Comparison of ENCODE assay signal across 8 mouse cellular contexts in genomic region chr11:49634101-49634500, GRCm38 (mm10). TPM values are rescaled to one million over a fixed set of nuclear protein-coding genes. Genes with fewer than 3 reads are reported as not detected.
DNase-seq lines count a peak whose midpoint lies in the region; ATAC-seq lines count a peak whose summit lies in the region.
"Had no signal": no experiment of that assay in that cellular context is flagged by ENCODE, and none has a peak within 500 bp of the region (broad histone marks: within the 10 kb centered on the region; RNA-seq: fewer than 3 reads in every experiment).

No protein-coding gene starts in this region.

- DNase-seq in lung, postnatal 10 days: no peak
- no peak for DNase-seq in left cerebral cortex, adult 18-20 months (ENCODE audit: low spot score in 2 of 2)
- no peak for DNase-seq in ovary, postnatal 36 days (ENCODE audit: low spot score)
- DNase-seq: thymus, adult 2 months had no signal

- no peaks in the 10 kb centered on the region for H3K9me3 ChIP-seq in lung, embryonic 16.5 days (ENCODE audit: control insufficient read depth, low read length)
- no peaks in the 10 kb centered on the region for H3K9me3 ChIP-seq in forebrain, embryonic 13.5 days (replicated peaks)
- H3K9me3 ChIP-seq in limb, embryonic 13.5 days: no peaks in the 10 kb centered on the region
- H3K9me3 ChIP-seq in stomach, embryonic 15.5 days: no peaks in the 10 kb centered on the region

- peaks cover 44% of the 10 kb centered on the region for H3K27me3 ChIP-seq in lung, embryonic 16.5 days (ENCODE audit: control insufficient read depth, insufficient read depth, low read depth, low read length)
- peaks cover 61% of the 10 kb centered on the region for H3K27me3 ChIP-seq in forebrain, embryonic 13.5 days
- peaks cover 76% of the 10 kb centered on the region for H3K27me3 ChIP-seq in limb, embryonic 13.5 days
- H3K27me3 ChIP-seq in stomach, embryonic 15.5 days (replicated peaks): peaks cover 39% of the 10 kb centered on the region

- H3K4me3 ChIP-seq in lung, embryonic 16.5 days (ENCODE audit: low read length): peak overlapping the region; percentile 17
- H3K4me3 ChIP-seq in forebrain, embryonic 13.5 days: peak overlapping the region; percentile 11
- peak overlapping the region; percentile 13 for H3K4me3 ChIP-seq in limb, embryonic 13.5 days
- peak overlapping the region; percentile 18 for H3K4me3 ChIP-seq in stomach, embryonic 15.5 days (replicated peaks)

- no peaks in the 10 kb centered on the region for H3K36me3 ChIP-seq in lung, embryonic 16.5 days (ENCODE audit: control insufficient read depth, insufficient read depth, low read length)
- H3K36me3 ChIP-seq in forebrain, embryonic 13.5 days (ENCODE audit: poor library complexity, severe bottlenecking): no peaks in the 10 kb centered on the region
- no peaks in the 10 kb centered on the region for H3K36me3 ChIP-seq in limb, embryonic 13.5 days
- no peaks in the 10 kb centered on the region for H3K36me3 ChIP-seq in stomach, embryonic 15.5 days

- H3K4me2 ChIP-seq in lung, embryonic 16.5 days (ENCODE audit: low read depth, low read length): peak overlapping the region; percentile 56
- H3K4me2 ChIP-seq in forebrain, embryonic 13.5 days: peak overlapping the region; percentile 43
- H3K4me2 ChIP-seq in limb, embryonic 13.5 days (replicated peaks): peak overlapping the region; percentile 38
- H3K4me2 ChIP-seq in stomach, embryonic 15.5 days: peak overlapping the region; percentile 57

- H3K4me1 ChIP-seq in lung, embryonic 16.5 days (replicated peaks; ENCODE audit: control insufficient read depth, insufficient read depth, low read length): no peaks in the 10 kb centered on the region
- H3K4me1 ChIP-seq in forebrain, embryonic 13.5 days: peaks cover 6% of the 10 kb centered on the region
- peaks cover 11% of the 10 kb centered on the region; the same call in 1 of the 2 replicates for H3K4me1 ChIP-seq in limb, embryonic 13.5 days
- peaks cover 6% of the 10 kb centered on the region; the same call in 1 of the 2 replicates for H3K4me1 ChIP-seq in stomach, embryonic 15.5 days

- no peak overlapping the region for H3K27ac ChIP-seq in lung, embryonic 16.5 days (ENCODE audit: low read length)
- H3K27ac ChIP-seq in forebrain, embryonic 13.5 days: no peak overlapping the region
- no peak overlapping the region for H3K27ac ChIP-seq in limb, embryonic 13.5 days
- H3K27ac ChIP-seq in stomach, embryonic 15.5 days: no peak overlapping the region

- peak; percentile 46 for ATAC-seq in lung, embryonic 16.5 days (ENCODE audit: low read depth)
- ATAC-seq in forebrain, embryonic 13.5 days: no peak
- no peak for ATAC-seq in limb, embryonic 13.5 days (ENCODE audit: low FRiP score, low read depth)
- peak; percentile 58 for ATAC-seq in stomach, embryonic 15.5 days (ENCODE audit: insufficient read depth, low FRiP score, low read depth)

- 13% methylated on average over 22 of the region's 22 CpGs for WGBS in lung, embryonic 16.5 days
- WGBS in forebrain, embryonic 13.5 days: 3% methylated on average over 22 of the region's 22 CpGs
- WGBS in limb, embryonic 13.5 days: 7% methylated on average over 22 of the region's 22 CpGs
- 13% methylated on average over 22 of the region's 22 CpGs for WGBS in stomach, embryonic 15.5 days

- H3K9ac ChIP-seq in lung, embryonic 16.5 days (ENCODE audit: low read length): no peak overlapping the region
- H3K9ac ChIP-seq in forebrain, embryonic 13.5 days: no peak overlapping the region
- no peak overlapping the region for H3K9ac ChIP-seq in limb, embryonic 13.5 days
- no peak overlapping the region for H3K9ac ChIP-seq in stomach, embryonic 15.5 days

RNA-seq across cellular contexts. Expression of gene Flt4, which starts 25.0 kb away (rescaled TPM):
- 8.8 and 10.7 TPM in 2 replicates for polyA plus RNA-seq in lung, embryonic 16.5 days (2015; fragmentation: Nextera tagmentation; extraction: Ambion mirVana)
- polyA plus RNA-seq in forebrain, embryonic 13.5 days (2015; fragmentation: Nextera tagmentation; extraction: Ambion mirVana): 1.5 TPM in 2 replicates
- 4.2 and 4.3 TPM in 2 replicates for polyA plus RNA-seq in limb, embryonic 13.5 days (2015; fragmentation: Nextera tagmentation; extraction: Ambion mirVana)
- polyA plus RNA-seq in stomach, embryonic 15.5 days (2015; fragmentation: Nextera tagmentation; extraction: Ambion mirVana): 4.9 and 5.7 TPM in 2 replicates
- total RNA-seq in left cerebral cortex, adult 18-20 months (2021): 1 to 10 TPM; 2.2 to 2.3 TPM

RNA-seq across cellular contexts. Expression of gene Scgb3a1, which starts 29.3 kb away (rescaled TPM):
- 3.1 and 12.6 TPM in 2 replicates for polyA plus RNA-seq in lung, embryonic 16.5 days (2015; fragmentation: Nextera tagmentation; extraction: Ambion mirVana)
- polyA plus RNA-seq in forebrain, embryonic 13.5 days (2015; fragmentation: Nextera tagmentation; extraction: Ambion mirVana): not detected in 2 replicates
- not detected in 2 replicates for polyA plus RNA-seq in limb, embryonic 13.5 days (2015; fragmentation: Nextera tagmentation; extraction: Ambion mirVana)
- polyA plus RNA-seq in stomach, embryonic 15.5 days (2015; fragmentation: Nextera tagmentation; extraction: Ambion mirVana): not detected in 2 replicates
- total RNA-seq in left cerebral cortex, adult 18-20 months (2021): not detected

Comparison
In these comparisons a context has a peak if more than half of its experiments do, and no peak if none do; other contexts are left out.
1. ATAC-seq: peak in lung, embryonic 16.5 days (single experiment) and stomach, embryonic 15.5 days (single experiment); none in forebrain, embryonic 13.5 days (single experiment) and limb, embryonic 13.5 days (single experiment).
2. Peak in every context shown above with its lines, with median percentiles within 50 percentile points of each other: H3K4me2 ChIP-seq and H3K4me3 ChIP-seq.